ENCODE assay signal across 8 mouse cellular contexts in genomic region chr9:107289211-107290076, GRCm38 (mm10). TPM values are rescaled to one million over a fixed set of nuclear protein-coding genes. Genes with fewer than 3 reads are reported as not detected.
DNase-seq lines count a peak whose midpoint lies in the region; ATAC-seq and TF ChIP-seq lines count a peak whose summit lies in the region.

Gene Mapkapk3 (minus strand): TSS chr9:107289877.

- H3K27me3 ChIP-seq in C2C12 (ENCODE audit: control insufficient read depth, insufficient read depth, insufficient read length), result peaks cover 11% of the 10 kb centered on the region
- 0 out of 2 replicates have a peak, but pooled peaks cover 8% of the 10 kb centered on the region for H3K27me3 ChIP-seq in embryonic facial prominence, embryonic 15.5 days
- peaks cover 3% of the 10 kb centered on the region; the same call in 1 of the 2 replicates for H3K27me3 ChIP-seq in liver, embryonic 14.5 days (ENCODE audit: control insufficient read depth, insufficient read depth, low read length)
- H3K27me3 ChIP-seq in testis, adult 2 months (ENCODE audit: control insufficient read depth, insufficient read depth, low read length), result no peaks in the 10 kb centered on the region

- H3ac ChIP-seq in C2C12 (ENCODE audit: control insufficient read depth, insufficient read length, low read depth), result peak within 1 kb of the TSS; percentile 57

- peak within 1 kb of the TSS; percentile 86 for H3K27ac ChIP-seq in embryonic facial prominence, embryonic 15.5 days (replicated peaks)
- peak within 1 kb of the TSS; percentile 5; the same call in 1 of the 2 replicates for H3K27ac ChIP-seq in liver, embryonic 14.5 days
- no peak within 1 kb of the TSS for H3K27ac ChIP-seq in testis, adult 2 months (ENCODE audit: control insufficient read depth, insufficient read depth, low read depth, low read length)

- peak within 1 kb of the TSS; percentile 3 for H3K9ac ChIP-seq in embryonic facial prominence, embryonic 15.5 days
- peak within 1 kb of the TSS; percentile 41 for H3K9ac ChIP-seq in liver, embryonic 14.5 days (replicated peaks)

- peak within 1 kb of the TSS; percentile 94 for H3K4me2 ChIP-seq in embryonic facial prominence, embryonic 15.5 days (replicated peaks)
- peak within 1 kb of the TSS; percentile 84 for H3K4me2 ChIP-seq in liver, embryonic 14.5 days (ENCODE audit: low read depth)

- TF ChIP-seq POLR2A in testis, adult 2 months (IDR thresholded peaks at IDR 0.05; ENCODE audit: control insufficient read depth, low read depth, low read length), result no peak

- no peaks in the 10 kb centered on the region for H3K9me3 ChIP-seq in embryonic facial prominence, embryonic 15.5 days (replicated peaks)
- no peaks in the 10 kb centered on the region for H3K9me3 ChIP-seq in liver, embryonic 14.5 days (ENCODE audit: control insufficient read depth, low read length)

- no peak for TF ChIP-seq CTCF in C2C12 (IDR thresholded peaks at IDR 0.05; ENCODE audit: control insufficient read depth, insufficient read depth, insufficient read length)
- TF ChIP-seq CTCF in liver, embryonic 14.5 days (IDR thresholded peaks at IDR 0.05; ENCODE audit: low read depth), result peak; percentile 59
- no peak for TF ChIP-seq CTCF in testis, adult 2 months (IDR thresholded peaks at IDR 0.05; ENCODE audit: control insufficient read depth, insufficient read depth, insufficient replicate concordance, low read depth, low read length)

- peaks cover 20% of the 10 kb centered on the region for H3K4me1 ChIP-seq in embryonic facial prominence, embryonic 15.5 days
- H3K4me1 ChIP-seq in liver, embryonic 14.5 days (replicated peaks; ENCODE audit: control insufficient read depth in 2 of 2, insufficient read depth in 2 of 2, low read length in 1 of 2), result peaks cover 7 to 33% of the 10 kb centered on the region in 2 experiments
- peaks cover 3% of the 10 kb centered on the region; the same call in 1 of the 2 replicates for H3K4me1 ChIP-seq in testis, adult 2 months (ENCODE audit: control insufficient read depth, insufficient read depth, low read length)

- DNase-seq in adrenal gland, postnatal 14 days, result peak; percentile 95
- peak; percentile 88 to 93 for DNase-seq in heart, adult 9 months (ENCODE audit: low spot score in 2 of 2)
- peak; percentile 94 for DNase-seq in kidney, adult 9 months
- peak; percentile 56 to 94 (median 66) for DNase-seq in liver, embryonic 14.5 days (ENCODE audit: low read depth in 3 of 3, low spot score in 3 of 3)
- peak; percentile 93 for DNase-seq in natural killer cell, adult 2 months (ENCODE audit: low spot score in 2 of 2)

- no peak for TF ChIP-seq EP300 in liver, embryonic 14.5 days (IDR thresholded peaks at IDR 0.05; ENCODE audit: low read depth)

- peak; percentile 78 for ATAC-seq in embryonic facial prominence, embryonic 15.5 days (ENCODE audit: insufficient number of reproducible peaks, low FRiP score, low TSS enrichment, low read depth)
- peak; percentile 83 for ATAC-seq in liver, embryonic 14.5 days (ENCODE audit: insufficient read depth)

- H3K79me3 ChIP-seq in C2C12 (ENCODE audit: low read depth), result no peaks in the 10 kb centered on the region

- 2% methylated on average over 49 of the region's 49 CpGs for WGBS in embryonic facial prominence, embryonic 15.5 days
- under 1% methylated on average over 49 of the region's 49 CpGs for WGBS in liver, embryonic 14.5 days (ENCODE audit: insufficient replicate concordance)

- no peaks in the 10 kb centered on the region for H3K36me3 ChIP-seq in C2C12 (ENCODE audit: control insufficient read depth, insufficient read depth)
- no peaks in the 10 kb centered on the region for H3K36me3 ChIP-seq in embryonic facial prominence, embryonic 15.5 days
- H3K36me3 ChIP-seq in liver, embryonic 14.5 days (replicated peaks; ENCODE audit: control insufficient read depth, insufficient read depth, low read depth), result no peaks in the 10 kb centered on the region
- H3K36me3 ChIP-seq in testis, adult 2 months (ENCODE audit: control insufficient read depth, insufficient read depth, low read length), result no peaks in the 10 kb centered on the region

- no peak within 1 kb of the TSS for H3K4me3 ChIP-seq in C2C12 (ENCODE audit: insufficient read depth, poor library complexity, severe bottlenecking)
- H3K4me3 ChIP-seq in embryonic facial prominence, embryonic 15.5 days (replicated peaks), result peak within 1 kb of the TSS; percentile 53
- H3K4me3 ChIP-seq in liver, embryonic 14.5 days (ENCODE audit: insufficient read depth in 1 of 2, low read depth in 2 of 2, low read length in 2 of 2), result peak within 1 kb of the TSS; percentile 56 to 72
- peak within 1 kb of the TSS; percentile 73 for H3K4me3 ChIP-seq in testis, adult 2 months (ENCODE audit: control insufficient read depth, low read depth, low read length)

- H3K79me2 ChIP-seq in C2C12 (ENCODE audit: control insufficient read depth, insufficient read depth), result no peaks in the 10 kb centered on the region

TF ChIP-seq in C2C12, 6 proteins besides CTCF, POLR2A, EP300 and RAD21:
- TF ChIP-seq MYOG (IDR thresholded peaks at IDR 0.05; ENCODE audit: control insufficient read depth, extremely low read depth, insufficient read length) (no peak), MAX (IDR thresholded peaks at IDR 0.05) (no peak), USF1 (IDR thresholded peaks at IDR 0.05; ENCODE audit: low read depth) (peak; percentile 27)
TF ChIP-seq in C2C12: peak in this region for 1.

RNA-seq across cellular contexts. Expression of gene Mapkapk3, which starts in this region (rescaled TPM):
- polyA plus RNA-seq in C2C12 (2012; fragmentation: generic; extraction: Trizol), result 5.3 TPM
- total RNA-seq in adrenal gland, postnatal 14 days (2021), result 34.9 and 42.8 TPM in 2 replicates
- polyA plus RNA-seq in embryonic facial prominence, embryonic 15.5 days (2015; fragmentation: Nextera tagmentation; extraction: Ambion mirVana), result 22.2 and 24.0 TPM in 2 replicates
- 5.1 and 6.2 TPM in 2 replicates for polyA plus RNA-seq in liver, embryonic 14.5 days (2012; rRNA removed)
- polyA plus RNA-seq in liver, embryonic 14.5 days (2014; fragmentation: Nextera tagmentation; extraction: Ambion mirVana), result 7.3 and 8.0 TPM in 2 replicates
- 4.1 and 5.2 TPM in 2 replicates for polyA plus RNA-seq in testis, adult 2 months (2012; rRNA removed)
